Mouse (Mus musculus): ENCODE measurements around the gene Mtmr3. TPM values are rescaled to one million over a fixed set of nuclear protein-coding genes. Genes with fewer than 3 reads are reported as not detected.

The Mtmr3 gene
- polyA plus RNA-seq, 1 experiment from 2014 or later: 36.8 TPM

DNA sequence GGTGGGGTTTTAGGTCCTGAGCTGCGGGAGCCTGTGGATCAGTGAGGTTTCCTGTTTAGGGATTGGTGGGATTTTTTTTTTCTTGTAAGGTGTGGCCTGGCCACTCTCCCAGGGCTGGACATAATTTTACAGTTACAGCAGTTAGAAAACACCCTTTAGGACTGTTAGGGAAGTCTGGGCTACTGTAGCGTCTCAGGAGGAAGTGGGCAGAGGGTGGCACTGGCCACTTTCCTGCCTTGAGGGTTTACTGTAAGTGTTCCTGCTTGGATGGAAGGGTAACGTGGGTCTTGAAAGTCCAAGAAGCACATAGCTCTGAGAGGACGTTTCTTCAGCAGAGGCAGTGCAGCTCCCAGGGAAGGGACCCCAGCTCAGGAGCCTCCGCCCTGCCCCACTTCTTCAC, 134.0 kb downstream of the Mtmr3 start:
- no peak overlapping the region for H3K27ac ChIP-seq (ENCODE audit: low read depth, low read length)
- no peaks in the 10 kb centered on the region for H3K36me3 ChIP-seq (ENCODE audit: control insufficient read depth, insufficient read depth, low read length)
- no peak for DNase-seq (ENCODE audit: low spot score)
- H3K27me3 ChIP-seq (ENCODE audit: control insufficient read depth, insufficient read depth, low read length): no peaks in the 10 kb centered on the region
- H3K9ac ChIP-seq (ENCODE audit: low read length): no peak overlapping the region
- 66% methylated on average over 5 of the region's 5 CpGs for WGBS
- H3K4me2 ChIP-seq (ENCODE audit: low read depth): no peak overlapping the region
- no peak for ATAC-seq (ENCODE audit: insufficient read depth, low FRiP score, low TSS enrichment)
- H3K4me1 ChIP-seq (ENCODE audit: control insufficient read depth, insufficient read depth, low read length): no peaks in the 10 kb centered on the region
- no peaks in the 10 kb centered on the region for H3K9me3 ChIP-seq (ENCODE audit: control insufficient read depth, low read length)
- no peak overlapping the region for H3K4me3 ChIP-seq (ENCODE audit: low read depth, low read length)

DNA sequence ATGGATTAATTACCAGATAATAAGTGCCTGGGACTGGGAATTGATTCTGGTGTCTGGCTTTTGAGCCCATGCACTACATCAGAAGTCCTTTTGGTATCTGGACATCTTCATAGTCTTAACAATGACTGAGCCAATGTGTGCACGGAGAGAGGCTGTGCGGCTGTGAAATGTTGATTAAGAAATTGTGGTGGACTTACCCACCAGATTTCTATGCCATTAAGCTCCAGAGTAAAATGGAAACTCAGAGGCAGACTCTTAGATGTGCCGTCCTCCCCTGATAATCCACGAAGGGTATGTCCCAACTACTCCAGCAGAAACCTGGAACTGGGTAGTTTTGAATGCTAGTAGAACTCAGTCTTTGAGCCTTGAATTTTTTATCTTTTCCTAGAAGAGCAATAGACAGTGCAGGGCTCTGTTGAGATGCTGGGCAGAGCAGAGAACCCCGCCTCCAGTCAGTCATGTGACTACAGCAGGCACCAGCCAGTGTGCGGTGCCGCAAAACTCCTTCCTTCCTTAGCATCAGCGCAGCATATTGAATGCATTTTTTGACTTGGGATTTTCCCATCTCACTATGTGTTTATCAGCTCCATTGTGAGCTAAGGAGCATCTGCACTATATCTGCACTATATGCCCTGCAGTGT, 139.6 kb downstream of the Mtmr3 start:
- no peak for DNase-seq (ENCODE audit: low spot score)
- no peaks in the 10 kb centered on the region for H3K9me3 ChIP-seq (ENCODE audit: control insufficient read depth, low read length)
- H3K4me2 ChIP-seq (ENCODE audit: low read depth): no peak overlapping the region
- no peak overlapping the region for H3K27ac ChIP-seq (ENCODE audit: low read depth, low read length)
- H3K4me3 ChIP-seq (ENCODE audit: low read depth, low read length): no peak overlapping the region
- WGBS: 82% methylated on average over 8 of the region's 8 CpGs
- H3K27me3 ChIP-seq (ENCODE audit: control insufficient read depth, insufficient read depth, low read length): no peaks in the 10 kb centered on the region
- no peaks in the 10 kb centered on the region for H3K4me1 ChIP-seq (ENCODE audit: control insufficient read depth, insufficient read depth, low read length)
- H3K9ac ChIP-seq (ENCODE audit: low read length): no peak overlapping the region
- no peaks in the 10 kb centered on the region for H3K36me3 ChIP-seq (ENCODE audit: control insufficient read depth, insufficient read depth, low read length)
- no peak for ATAC-seq (ENCODE audit: insufficient read depth, low FRiP score, low TSS enrichment)

DNA sequence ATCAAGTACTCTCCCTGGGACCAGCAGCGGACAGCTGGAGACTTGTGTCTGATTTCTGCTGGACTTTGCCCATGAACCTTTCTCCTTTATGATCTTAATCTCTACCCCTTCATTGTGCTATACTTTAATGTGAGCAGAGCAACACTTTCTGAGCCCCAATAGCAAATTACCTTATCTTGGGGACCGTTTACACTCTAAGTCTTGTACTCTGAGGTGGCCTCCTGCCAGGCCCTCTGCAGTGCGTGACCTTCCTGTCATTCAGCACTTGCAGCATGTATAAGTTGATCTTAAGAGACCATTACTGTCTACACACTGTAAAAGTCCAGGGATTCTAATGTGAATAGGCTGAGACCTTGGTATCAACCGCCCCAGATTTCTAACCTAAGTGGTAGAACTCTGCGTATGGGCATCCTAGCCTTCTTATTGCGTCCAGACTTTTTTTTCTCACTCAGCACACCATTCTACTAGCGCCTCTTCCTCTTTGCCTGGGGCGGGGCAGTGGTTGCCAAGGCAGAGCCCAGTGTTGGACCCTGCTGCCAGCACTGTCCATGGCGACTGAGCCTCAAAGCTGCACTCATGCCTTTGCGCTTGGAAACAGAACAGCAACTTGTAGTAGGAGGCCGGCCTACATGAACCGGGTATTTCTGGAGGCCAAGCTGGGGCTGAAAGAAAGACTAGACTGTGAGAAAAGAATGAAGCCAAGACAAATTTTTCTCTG, 142.0 kb downstream of the Mtmr3 start:
- Histone ChIP-seq H3K4me3 (ENCODE audit: low read depth, low read length) (no peak overlapping the region), H3K27ac (ENCODE audit: low read depth, low read length) (no peak overlapping the region), H3K36me3 (ENCODE audit: control insufficient read depth, insufficient read depth, low read length) (no peaks in the 10 kb centered on the region), H3K27me3 (ENCODE audit: control insufficient read depth, insufficient read depth, low read length) (no peaks in the 10 kb centered on the region), H3K4me2 (ENCODE audit: low read depth) (no peak overlapping the region), H3K4me1 (ENCODE audit: control insufficient read depth, insufficient read depth, low read length) (no peaks in the 10 kb centered on the region), H3K9me3 (ENCODE audit: control insufficient read depth, low read length) (no peaks in the 10 kb centered on the region), H3K9ac (ENCODE audit: low read length) (no peak overlapping the region)
- DNase-seq (ENCODE audit: low spot score) (no peak), ATAC-seq (ENCODE audit: insufficient read depth, low FRiP score, low TSS enrichment) (no peak)
- 90% methylated on average over 12 of the region's 12 CpGs for WGBS

DNA sequence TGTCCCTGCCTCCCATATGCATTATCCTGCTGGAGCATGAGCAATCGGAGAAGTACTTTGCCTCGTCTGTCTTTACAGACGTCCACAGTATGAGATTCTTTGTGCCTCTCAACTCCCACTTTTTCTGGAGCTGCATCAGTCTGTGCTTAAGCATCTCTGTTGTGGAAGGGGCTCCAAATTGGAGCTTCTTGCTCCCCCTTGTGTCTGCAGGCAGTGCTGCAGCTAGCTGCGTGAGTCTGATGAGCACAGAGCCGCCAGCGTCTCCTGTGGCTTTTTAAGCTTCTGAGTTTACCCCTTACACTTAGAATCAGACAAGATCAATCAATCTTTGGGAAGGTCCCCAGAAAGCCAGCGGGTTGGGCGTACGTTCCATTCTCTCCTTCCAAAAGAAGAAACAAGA, 143.5 kb downstream of the Mtmr3 start:
- DNase-seq (ENCODE audit: low spot score) (peak; percentile 74), ATAC-seq (ENCODE audit: insufficient read depth, low FRiP score, low TSS enrichment) (no peak)
- WGBS: 28% methylated on average over 9 of the region's 9 CpGs

DNA sequence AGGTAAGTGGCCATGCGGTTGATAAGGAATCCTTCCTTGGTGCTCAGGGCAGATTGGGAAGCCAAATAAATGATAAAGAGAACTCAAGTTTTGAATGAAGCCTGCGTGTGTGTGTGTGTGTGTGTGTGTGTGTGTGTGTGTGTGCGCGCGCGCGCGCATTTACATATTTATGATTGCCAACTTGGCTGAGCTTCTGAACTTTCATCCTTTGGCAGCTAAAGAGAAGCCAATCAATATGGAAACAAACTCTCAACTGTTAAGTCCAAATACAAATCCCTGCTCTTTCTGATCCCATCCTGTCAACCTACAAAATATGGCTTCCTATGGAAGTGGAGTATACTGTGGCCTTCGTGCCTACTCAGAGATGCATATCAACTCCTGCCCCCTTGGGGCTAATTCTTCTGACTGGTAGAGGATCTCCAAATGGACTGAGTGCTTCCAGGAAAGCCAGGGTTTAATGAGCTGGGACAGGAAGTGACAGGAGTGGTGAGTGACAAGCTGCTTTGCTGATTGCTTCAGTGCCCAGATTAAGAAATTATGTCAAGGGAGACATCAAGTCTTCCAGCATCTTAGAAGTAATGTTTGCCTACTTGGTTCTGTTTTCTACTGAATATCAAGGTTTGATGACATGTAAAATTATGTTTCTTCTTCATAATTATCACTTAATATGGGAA, 148.3 kb downstream of the Mtmr3 start:
- H3K9me3 ChIP-seq (ENCODE audit: control insufficient read depth, low read length): no peaks in the 10 kb centered on the region

More for the DNA sequence above, 143.5 kb downstream of the Mtmr3 start:
- Histone ChIP-seq H3K4me1 (ENCODE audit: control insufficient read depth, insufficient read depth, low read length) (no peaks in the 10 kb centered on the region), H3K27ac (ENCODE audit: low read depth, low read length) (no peak overlapping the region), H3K27me3 (ENCODE audit: control insufficient read depth, insufficient read depth, low read length) (no peaks in the 10 kb centered on the region), H3K4me3 (ENCODE audit: low read depth, low read length) (no peak overlapping the region), H3K9me3 (ENCODE audit: control insufficient read depth, low read length) (no peaks in the 10 kb centered on the region), H3K4me2 (ENCODE audit: low read depth) (no peak overlapping the region), H3K36me3 (ENCODE audit: control insufficient read depth, insufficient read depth, low read length) (no peaks in the 10 kb centered on the region), H3K9ac (ENCODE audit: low read length) (no peak overlapping the region)

DNA sequence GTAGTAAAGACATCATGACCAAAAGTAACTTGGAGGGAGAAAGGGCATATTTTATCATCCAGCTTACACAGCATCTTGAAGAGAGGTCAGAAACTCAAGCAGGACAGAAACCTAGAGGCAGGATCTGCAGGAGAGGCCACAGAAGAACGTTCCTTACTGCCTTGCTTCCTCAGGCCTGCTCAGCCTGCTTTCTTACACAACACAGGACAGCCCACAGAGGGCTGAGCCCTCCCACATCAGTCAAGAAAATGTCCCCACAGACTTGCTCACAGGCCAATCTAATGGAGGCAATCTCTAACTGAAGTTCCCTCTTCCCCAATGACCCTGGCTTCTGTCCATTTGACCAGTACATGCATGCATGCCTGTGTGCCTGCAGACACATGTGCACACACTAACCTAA, 152.4 kb downstream of the Mtmr3 start:
- no peak overlapping the region for H3K9ac ChIP-seq (ENCODE audit: low read length)
- no peak overlapping the region for H3K4me3 ChIP-seq (ENCODE audit: low read depth, low read length)
- DNase-seq (ENCODE audit: low spot score): no peak
- no peaks in the 10 kb centered on the region for H3K36me3 ChIP-seq (ENCODE audit: control insufficient read depth, insufficient read depth, low read length)
- no peaks in the 10 kb centered on the region for H3K27me3 ChIP-seq (ENCODE audit: control insufficient read depth, insufficient read depth, low read length)
- H3K4me2 ChIP-seq (ENCODE audit: low read depth): no peak overlapping the region
- no peaks in the 10 kb centered on the region for H3K9me3 ChIP-seq (ENCODE audit: control insufficient read depth, low read length)
- H3K27ac ChIP-seq (ENCODE audit: low read depth, low read length): no peak overlapping the region
- no peak for ATAC-seq (ENCODE audit: insufficient read depth, low FRiP score, low TSS enrichment)
- no peaks in the 10 kb centered on the region for H3K4me1 ChIP-seq (ENCODE audit: control insufficient read depth, insufficient read depth, low read length)
- WGBS: 33% methylated on average over 1 of the region's 1 CpGs

More for the DNA sequence above, 148.3 kb downstream of the Mtmr3 start:
- no peak overlapping the region for H3K4me2 ChIP-seq (ENCODE audit: low read depth)
- DNase-seq (ENCODE audit: low spot score) (no peak), ATAC-seq (ENCODE audit: insufficient read depth, low FRiP score, low TSS enrichment) (no peak)
- H3K9ac ChIP-seq (ENCODE audit: low read length): no peak overlapping the region
- H3K27ac ChIP-seq (ENCODE audit: low read depth, low read length): no peak overlapping the region
- no peaks in the 10 kb centered on the region for H3K36me3 ChIP-seq (ENCODE audit: control insufficient read depth, insufficient read depth, low read length)
- no peak overlapping the region for H3K4me3 ChIP-seq (ENCODE audit: low read depth, low read length)
- WGBS: 92% methylated on average over 9 of the region's 9 CpGs
- no peaks in the 10 kb centered on the region for H3K27me3 ChIP-seq (ENCODE audit: control insufficient read depth, insufficient read depth, low read length)
- no peaks in the 10 kb centered on the region for H3K4me1 ChIP-seq (ENCODE audit: control insufficient read depth, insufficient read depth, low read length)

DNA sequence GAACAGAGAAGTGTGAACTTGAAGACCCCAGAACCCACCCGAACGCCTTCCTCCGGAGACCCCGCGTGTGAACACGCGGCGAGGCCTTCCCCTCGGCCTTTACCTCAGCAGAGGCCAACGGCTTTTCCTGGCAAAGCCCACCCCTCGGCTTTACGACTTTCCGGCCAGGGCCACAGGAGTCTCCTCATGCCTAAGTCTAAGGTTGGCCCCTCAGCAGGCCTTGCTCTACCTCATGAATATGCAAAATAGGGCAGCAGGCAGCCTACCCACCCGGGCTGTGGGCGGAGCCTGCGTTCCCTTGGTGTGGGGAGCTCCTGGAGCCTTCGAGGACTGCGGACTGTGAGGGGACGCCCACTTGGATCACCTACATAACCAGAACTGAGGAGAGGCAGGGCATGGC, 153.7 kb downstream of the Mtmr3 start, which contains the start of gene Hormad2:
Gene Hormad2, minus strand, starts transcription at position 128 of the 400 bp plus-strand sequence.
- Histone ChIP-seq H3K4me1 (ENCODE audit: control insufficient read depth, insufficient read depth, low read length) (no peaks in the 10 kb centered on the region), H3K4me3 (ENCODE audit: low read depth, low read length) (no peak within 1 kb of the TSS), H3K36me3 (ENCODE audit: control insufficient read depth, insufficient read depth, low read length) (no peaks in the 10 kb centered on the region), H3K4me2 (ENCODE audit: low read depth) (no peak within 1 kb of the TSS), H3K27me3 (ENCODE audit: control insufficient read depth, insufficient read depth, low read length) (no peaks in the 10 kb centered on the region), H3K27ac (ENCODE audit: low read depth, low read length) (no peak within 1 kb of the TSS), H3K9me3 (ENCODE audit: control insufficient read depth, low read length) (no peaks in the 10 kb centered on the region), H3K9ac (ENCODE audit: low read length) (no peak within 1 kb of the TSS)
- ATAC-seq (ENCODE audit: insufficient read depth, low FRiP score, low TSS enrichment) (no peak), DNase-seq (ENCODE audit: low spot score) (peak; percentile 23)
- 41% methylated on average over 19 of the region's 19 CpGs for WGBS

DNA sequence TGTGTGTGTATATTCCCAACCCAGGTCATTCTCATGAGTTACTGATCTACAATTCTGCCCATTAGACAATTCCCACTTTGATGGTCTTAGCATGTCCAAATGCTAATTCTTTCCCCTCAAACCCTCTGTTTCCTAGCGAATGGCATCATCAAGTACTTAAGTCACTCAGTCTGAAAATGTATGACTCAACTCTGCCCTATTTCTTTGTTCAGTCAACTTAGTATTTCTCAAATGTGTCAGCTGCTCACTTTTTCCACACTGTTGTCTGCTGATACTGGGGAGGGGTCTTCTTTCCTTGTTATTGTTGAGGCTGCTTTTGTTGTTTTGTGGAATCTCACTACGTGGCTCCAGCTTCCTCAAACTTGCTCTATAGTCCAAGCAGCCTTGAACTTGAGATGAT, 156.5 kb downstream of the Mtmr3 start:
- 61% methylated on average over 2 of the region's 2 CpGs for WGBS
- ATAC-seq (ENCODE audit: insufficient read depth, low FRiP score, low TSS enrichment) (no peak), DNase-seq (ENCODE audit: low spot score) (no peak)
- no peak overlapping the region for H3K4me3 ChIP-seq (ENCODE audit: low read depth, low read length)
- no peaks in the 10 kb centered on the region for H3K4me1 ChIP-seq (ENCODE audit: control insufficient read depth, insufficient read depth, low read length)
- H3K27ac ChIP-seq (ENCODE audit: low read depth, low read length): no peak overlapping the region
- no peak overlapping the region for H3K9ac ChIP-seq (ENCODE audit: low read length)
- no peak overlapping the region for H3K4me2 ChIP-seq (ENCODE audit: low read depth)
- no peaks in the 10 kb centered on the region for H3K36me3 ChIP-seq (ENCODE audit: control insufficient read depth, insufficient read depth, low read length)
- H3K9me3 ChIP-seq (ENCODE audit: control insufficient read depth, low read length): no peaks in the 10 kb centered on the region
- H3K27me3 ChIP-seq (ENCODE audit: control insufficient read depth, insufficient read depth, low read length): no peaks in the 10 kb centered on the region

Data from neural tube, embryonic 11.5 days (tissue).